14 mouse cellular contexts compared by ENCODE assay signal in genomic region chr5:65287751-65288701, GRCm38 (mm10). TPM values are rescaled to one million over a fixed set of nuclear protein-coding genes. Genes with fewer than 3 reads are reported as not detected.
DNase-seq lines count a peak whose midpoint lies in the region; ATAC-seq and TF ChIP-seq lines count a peak whose summit lies in the region.
"Had no signal": no experiment of that assay in that cellular context is flagged by ENCODE, and none has a peak within 500 bp of the region (broad histone marks: within the 10 kb centered on the region; RNA-seq: fewer than 3 reads in every experiment).

No protein-coding gene starts in this region.

- peak; percentile 48 for TF ChIP-seq CTCF in layer of hippocampus, adult 2 months (conservative IDR thresholded peaks at IDR 0.05)

- no peak overlapping the region for H3K4me3 ChIP-seq in layer of hippocampus, adult 2 months
- H3K4me3 ChIP-seq: limb, embryonic 15.5 days had no signal

- ATAC-seq in megakaryocyte-erythroid progenitor cell, adult 5-6 weeks (replicated peaks; ENCODE audit: low FRiP score, low TSS enrichment, poor library complexity, severe bottlenecking): peak; percentile 60
- ATAC-seq: activated CD4-positive, CD25-positive, alpha-beta regulatory T cell, adult 4 months had no signal

- no peak for DNase-seq in layer of hippocampus, adult 2 months (ENCODE audit: low spot score in 2 of 2)
- DNase-seq in layer of hippocampus, postnatal 25 days (ENCODE audit: extremely low spot score in 1 of 2, low spot score in 1 of 2): no peak
- peak; percentile 48 for DNase-seq in c-Kit-positive CD71-positive TER-119-positive erythroid progenitor cells, embryonic 14.5 days (ENCODE audit: low spot score)
- peak; percentile 81 to 86 for DNase-seq in cerebellum, postnatal 10 days
- no peak for DNase-seq in left cerebral cortex, adult 11 months (ENCODE audit: low spot score)
- DNase-seq in adrenal gland, adult 2 months: no peak
- DNase-seq: gastrocnemius, postnatal 14 days; heart, postnatal 10 days; kidney, postnatal 36 days; right cerebral cortex, adult 18-20 months; thymus, postnatal 25 days had no signal

- peak overlapping the region; percentile 43; the same call in 1 of the 2 replicates for H3K27ac ChIP-seq in layer of hippocampus, adult 2 months
- H3K27ac ChIP-seq: limb, embryonic 15.5 days had no signal

RNA-seq across cellular contexts. Expression of gene Rfc1, which starts 47.4 kb away (rescaled TPM):
- total RNA-seq in layer of hippocampus, adult 2 months (2021): 10 to 100 TPM; 33.2 to 38.2 TPM
- 10 to 100 TPM; 28.5 to 29.5 TPM for total RNA-seq in layer of hippocampus, postnatal 25 days (2021)
- total RNA-seq in megakaryocyte-erythroid progenitor cell, adult 5-6 weeks (2014; fragmentation: Nextera tagmentation): 67.0 and 94.1 TPM in 2 replicates
- total RNA-seq in megakaryocyte-erythroid progenitor cell, adult 5-6 weeks (2017): 105 and 140 TPM in 2 replicates
- total RNA-seq in adrenal gland, adult 2 months (2021): 10 to 100 TPM; 38.7 to 46.1 TPM
- polyA plus RNA-seq in adrenal gland, adult 2 months (2012; rRNA removed): 4.3 and 5.4 TPM in 2 replicates

Comparison
In these comparisons a context has a peak if more than half of its experiments do, and no peak if none do; other contexts are left out.
1. DNase-seq: peak in c-Kit-positive CD71-positive TER-119-positive erythroid progenitor cells, embryonic 14.5 days (single experiment) and cerebellum, postnatal 10 days (2 of 2); none in layer of hippocampus, adult 2 months (0 of 2), layer of hippocampus, postnatal 25 days (0 of 2), left cerebral cortex, adult 11 months (single experiment) and adrenal gland, adult 2 months (single experiment).